Mouse (Mus musculus) stomach, postnatal 0 days (tissue): Measurements from ENCODE around the gene Parl. TPM values are rescaled to one million over a fixed set of nuclear protein-coding genes. Genes with fewer than 3 reads are reported as not detected.
A peak's percentile ranks its signal among the peaks of the same experiment; 100 is the strongest.

ENCODE experiments used
- ATAC-seq: fragments of 200-750 bp; cut with Nextera tagmentation; 2 replicates; pipeline ENCODE4 v1.8.0; 2017; ENCODE audit not compliant: low FRiP score, low TSS enrichment
- DNase-seq: peaks from one replicate; pipeline ENCODE4 v3.0.0-alpha.2; 2016; ENCODE audit warnings: low spot score
- H3K27ac ChIP-seq: fragments of 300-500 bp; sonication (generic); replicated peaks from 2 replicates; pipeline ENCODE4 v1.5.1; 2014; ENCODE audit warnings: mild to moderate bottlenecking, control low read depth
- H3K27me3 ChIP-seq: fragments of 300-500 bp; sonication (generic); 2 replicates; pipeline ENCODE4 v1.6.1; 2014; ENCODE audit warnings: low read length; ENCODE audit not compliant: control insufficient read depth, insufficient read depth
- H3K36me3 ChIP-seq: fragments of 300-500 bp; sonication (generic); 2 replicates; pipeline ENCODE4 v1.6.1; 2014; ENCODE audit warnings: low read length, mixed read lengths; ENCODE audit not compliant: control insufficient read depth, insufficient read depth
- H3K4me1 ChIP-seq: fragments of 300-500 bp; sonication (generic); replicated peaks from 2 replicates; pipeline ENCODE4 v1.6.1; 2014; ENCODE audit warnings: antibody characterized with exemption; ENCODE audit not compliant: control insufficient read depth, insufficient read depth
- H3K4me2 ChIP-seq: fragments of 300-500 bp; sonication (generic); replicated peaks from 2 replicates; pipeline ENCODE4 v1.6.1; 2014; ENCODE audit warnings: low read depth, mild to moderate bottlenecking, control low read depth, moderate library complexity
- H3K4me3 ChIP-seq: fragments of 300-500 bp; sonication (generic); 2 replicates; pipeline ENCODE4 v1.5.1; 2014; ENCODE audit warnings: low read depth, low read length, control low read depth
- H3K9ac ChIP-seq: fragments of 300-500 bp; sonication (generic); 2 replicates; pipeline ENCODE4 v1.6.1; 2014; ENCODE audit warnings: mild to moderate bottlenecking, low read length, control low read depth, mixed read lengths
- H3K9me3 ChIP-seq: fragments of 300-500 bp; sonication (generic); 2 replicates; pipeline ENCODE4 v1.6.1; 2016; ENCODE audit warnings: low read length; ENCODE audit not compliant: control insufficient read depth
- CTCF ChIP-seq: IDR thresholded peaks from 2 replicates; pipeline ENCODE4 v1.5.1; 2016; ENCODE audit warnings: antibody characterized with exemption, low read depth, mild to moderate bottlenecking, moderate library complexity
- EP300 ChIP-seq: optimal IDR thresholded peaks from 2 replicates; pipeline ENCODE3; 2016; ENCODE audit warnings: antibody characterized with exemption
- WGBS: fragments of 180-500 bp; shearing (Covaris S2); extraction: QIAGEN DNeasy Blood & Tissue Kit; methylation state at CpG from one replicate; pipeline ENCODE4 v1.1.7; 2014; 5-methylcytosine and 5-hydroxymethylcytosine counted together
- polyA plus RNA-seq: library from polyadenylated mRNA; unstranded; fragments of >200 nt; fragmentation: Nextera tagmentation; extraction: Ambion mirVana; gene quantifications from 2 replicates; pipeline ENCODE4 v1.2.1, GENCODE M21; 2015

The Parl gene
- 107 and 112 TPM in 2 replicates for polyA plus RNA-seq

DNA sequence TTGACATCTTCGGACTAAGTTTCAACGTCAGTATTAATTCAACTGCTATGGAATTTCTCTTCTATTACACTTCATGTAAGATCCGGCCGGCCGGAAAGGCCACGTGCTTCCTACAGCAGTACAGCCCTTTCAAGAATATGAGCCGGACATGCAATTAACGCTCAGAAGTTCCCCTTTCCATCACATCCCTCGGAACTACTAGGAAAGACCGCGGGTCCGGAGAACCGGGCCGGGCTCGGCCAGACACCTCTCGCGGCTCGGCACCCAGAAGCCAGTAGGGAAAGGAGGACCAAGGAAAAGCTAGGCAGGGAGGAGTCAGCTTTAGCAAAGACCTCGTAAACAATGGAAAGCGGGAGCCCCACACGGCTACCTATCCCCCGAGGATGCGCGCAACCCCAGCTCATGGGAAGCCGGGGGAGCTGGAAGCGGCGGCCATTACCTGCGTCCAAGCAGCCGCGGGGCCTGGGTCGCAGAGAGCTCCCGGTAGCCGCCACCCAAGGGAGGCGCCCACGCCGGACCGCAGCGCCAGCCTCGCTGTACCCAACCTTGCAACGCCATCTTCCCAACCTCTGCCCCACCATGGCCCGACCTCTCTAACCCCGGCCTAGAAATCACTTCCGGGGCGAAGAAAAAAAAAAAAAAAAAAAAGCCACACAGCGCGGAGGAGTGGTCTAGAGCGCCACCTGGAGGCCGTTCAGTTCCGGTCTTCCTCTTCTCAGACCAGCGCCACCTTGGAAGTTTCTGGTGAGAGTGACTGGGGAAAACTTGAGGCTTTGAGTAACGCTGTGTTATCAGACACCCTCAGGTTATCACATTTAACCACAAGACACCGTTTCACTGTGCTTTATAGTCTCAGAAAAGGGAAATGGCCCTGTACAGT, at the start of gene Parl:
Gene Parl (minus strand): TSS at position 618 of the 880 bp plus-strand sequence.
- peak; percentile 92 for ATAC-seq
- TF ChIP-seq EP300 (peak; percentile 86), CTCF (peak; percentile 96)
- Histone ChIP-seq H3K9ac (peak within 1 kb of the TSS; percentile 79), H3K36me3 (no peaks in the 10 kb centered on the region), H3K27me3 (no peaks in the 10 kb centered on the region), H3K4me1 (peaks cover 2% of the 10 kb centered on the region), H3K9me3 (no peaks in the 10 kb centered on the region), H3K27ac (peak within 1 kb of the TSS; percentile 89), H3K4me3 (peak within 1 kb of the TSS; percentile 85), H3K4me2 (peak within 1 kb of the TSS; percentile 77)
- WGBS: under 1% methylated on average over 52 of the region's 52 CpGs
- DNase-seq: peak; percentile 92

- Histone ChIP-seq H3K27ac (no peak overlapping the region), H3K4me3 (no peak overlapping the region), H3K36me3 (no peaks in the 10 kb centered on the region; the same call in 1 of the 2 replicates), H3K9ac (no peak overlapping the region), H3K4me1 (no peaks in the 10 kb centered on the region), H3K27me3 (no peaks in the 10 kb centered on the region), H3K4me2 (no peak overlapping the region), H3K9me3 (no peaks in the 10 kb centered on the region)
- no peak for ATAC-seq
- no peak for TF ChIP-seq CTCF
- no peak for TF ChIP-seq EP300
- WGBS: 92% methylated on average over 1 of the region's 1 CpGs
- DNase-seq: no peak
Measured at GRCm38 (mm10) chr16:20345464-20345863, 43.3 kb upstream of the Parl start.

DNA sequence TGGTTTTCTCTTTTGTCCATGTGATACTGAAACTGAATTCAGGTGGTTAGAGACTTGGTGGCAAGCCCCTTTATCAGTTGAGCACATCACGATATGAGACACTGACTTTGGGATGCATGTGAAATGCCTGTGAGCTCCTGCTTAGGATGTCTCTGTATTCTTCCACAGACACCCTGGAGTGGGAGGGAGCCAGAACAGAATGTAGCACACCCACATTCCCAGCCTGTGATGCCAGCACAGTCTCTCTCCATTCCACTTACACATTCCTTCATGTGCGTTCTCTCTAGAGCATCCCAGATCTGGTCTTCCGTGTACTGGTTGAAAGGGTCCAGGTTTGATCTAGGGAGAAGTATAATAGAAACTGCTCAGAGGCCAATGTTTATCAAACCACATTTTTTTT, 36.4 kb upstream of the Parl start:
- no peak overlapping the region for H3K9ac ChIP-seq
- no peak overlapping the region for H3K4me2 ChIP-seq
- no peaks in the 10 kb centered on the region for H3K4me1 ChIP-seq
- H3K27me3 ChIP-seq: no peaks in the 10 kb centered on the region
- H3K36me3 ChIP-seq: peaks cover 3% of the 10 kb centered on the region; the same call in 1 of the 2 replicates
- ATAC-seq (no peak), DNase-seq (no peak)
- H3K4me3 ChIP-seq: no peak overlapping the region
- TF ChIP-seq CTCF (no peak), EP300 (no peak)
- 95% methylated on average over 3 of the region's 3 CpGs for WGBS
- H3K27ac ChIP-seq: no peak overlapping the region
- no peaks in the 10 kb centered on the region for H3K9me3 ChIP-seq

DNA sequence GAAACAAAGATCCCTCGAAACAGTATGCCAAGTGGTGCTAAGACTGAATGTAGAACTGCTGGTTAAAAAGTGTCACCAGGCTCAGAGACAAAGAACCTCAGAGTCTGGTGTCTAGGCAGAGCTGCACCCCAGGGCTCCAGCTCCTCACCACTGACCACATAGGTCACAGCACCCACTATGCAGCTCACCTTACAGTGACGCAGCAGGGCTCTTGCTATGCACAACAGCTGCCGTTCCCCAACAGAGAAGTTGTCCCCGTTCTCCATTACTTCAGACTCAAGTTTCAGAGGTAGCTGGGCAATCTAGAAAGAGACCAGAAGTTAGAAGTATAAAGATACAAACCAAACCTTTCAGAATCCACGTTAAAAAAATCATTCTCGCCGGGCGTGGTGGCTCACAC, 32.7 kb upstream of the Parl start:
- Histone ChIP-seq H3K4me3 (no peak overlapping the region), H3K27ac (no peak overlapping the region), H3K4me1 (no peaks in the 10 kb centered on the region), H3K36me3 (peaks cover 3% of the 10 kb centered on the region; the same call in 1 of the 2 replicates), H3K4me2 (no peak overlapping the region), H3K9me3 (no peaks in the 10 kb centered on the region), H3K9ac (no peak overlapping the region), H3K27me3 (no peaks in the 10 kb centered on the region)
- WGBS: 90% methylated on average over 8 of the region's 8 CpGs
- TF ChIP-seq CTCF (no peak), EP300 (no peak)
- DNase-seq (no peak), ATAC-seq (no peak)

- Histone ChIP-seq H3K9ac (no peak overlapping the region), H3K4me1 (no peaks in the 10 kb centered on the region), H3K4me2 (no peak overlapping the region), H3K9me3 (no peaks in the 10 kb centered on the region), H3K36me3 (0 out of 2 replicates have a peak, but pooled peaks cover 2% of the 10 kb centered on the region), H3K27ac (no peak overlapping the region), H3K4me3 (no peak overlapping the region), H3K27me3 (no peaks in the 10 kb centered on the region)
- 89% methylated on average over 5 of the region's 5 CpGs for whole genome bisulfite sequencing
- ATAC-seq (no peak), DNase-seq (no peak)
- TF ChIP-seq EP300 (no peak), CTCF (no peak)
Measured at GRCm38 (mm10) chr16:20328306-20328705, 26.1 kb upstream of the Parl start.

- DNase-seq (no peak), ATAC-seq (no peak)
- Histone ChIP-seq H3K27ac (no peak within 1 kb of the TSS), H3K4me3 (no peak within 1 kb of the TSS), H3K36me3 (0 out of 2 replicates have a peak, but pooled peaks cover 2% of the 10 kb centered on the region), H3K9ac (no peak within 1 kb of the TSS), H3K9me3 (no peaks in the 10 kb centered on the region), H3K4me2 (no peak within 1 kb of the TSS), H3K4me1 (no peaks in the 10 kb centered on the region), H3K27me3 (no peaks in the 10 kb centered on the region)
- TF ChIP-seq EP300: no peak
- no peak for TF ChIP-seq CTCF
- 39% methylated on average over 5 of the region's 5 CpGs for WGBS
Measured at GRCm38 (mm10) chr16:20325286-20325685, 23.1 kb upstream of the Parl start, which contains the start of gene Cyp2ab1. TSS of gene Cyp2ab1 (minus strand) at chr16:20325404.
